Mouse (Mus musculus): ENCODE data around the gene Prr22.

The Prr22 gene

DNA sequence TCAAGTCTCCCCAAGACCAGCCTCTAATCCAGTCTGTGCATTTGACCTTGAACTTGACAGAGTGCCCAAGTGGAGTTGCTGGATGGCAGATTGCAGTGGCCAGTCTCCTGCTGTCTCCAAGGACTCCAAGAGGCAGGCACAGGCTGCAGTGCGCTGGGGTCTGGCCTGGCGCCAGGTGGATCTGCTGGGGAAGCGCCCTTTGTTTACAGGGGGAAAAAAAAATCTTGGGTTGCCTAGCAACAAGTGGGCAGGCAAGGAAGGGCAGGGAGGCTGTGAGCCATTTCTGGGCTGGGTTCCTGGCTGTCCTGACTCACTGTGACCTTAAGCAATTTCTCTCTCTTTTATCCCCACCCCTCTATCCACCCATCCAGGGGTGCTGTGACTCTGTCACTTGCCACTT, 40.2 kb downstream of the Prr22 start:
- DNase-seq: peak; percentile 46

DNA sequence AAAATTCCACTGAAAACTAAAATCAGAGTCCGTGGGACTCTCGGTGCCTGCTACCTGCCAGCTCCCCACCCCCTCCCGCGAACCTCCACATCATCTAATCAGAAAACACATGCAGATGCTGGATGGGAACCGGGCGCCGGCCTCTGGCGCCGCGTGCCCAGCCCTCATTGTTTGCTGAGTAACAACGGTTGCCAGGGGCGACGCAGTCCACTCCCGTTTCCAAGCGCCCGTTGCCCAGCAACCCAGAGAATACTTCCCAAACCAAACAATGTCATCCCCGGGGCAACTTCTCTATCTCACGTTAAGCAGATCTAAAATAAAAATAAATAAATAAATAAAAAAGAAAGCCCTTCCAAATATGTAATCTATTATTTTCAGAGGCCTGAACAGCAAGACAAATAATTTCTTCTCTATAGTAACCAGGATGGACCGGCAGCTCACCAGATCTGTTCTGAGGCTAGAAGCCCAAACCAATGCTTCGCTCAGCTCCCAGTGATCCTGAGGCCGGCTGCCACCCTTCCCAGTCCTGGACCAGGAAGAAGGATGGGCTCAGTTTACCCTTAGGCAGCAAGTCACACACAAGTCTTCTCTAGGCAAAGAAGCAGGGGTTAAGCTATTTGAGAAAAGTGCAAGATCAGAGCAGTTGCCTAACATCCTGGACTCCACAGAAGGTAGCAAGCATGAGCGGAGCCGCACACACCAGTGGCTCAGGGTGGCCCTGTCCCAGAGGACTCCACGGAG, 44.4 kb downstream of the Prr22 start:
- DNase-seq: peak; percentile 16

DNA sequence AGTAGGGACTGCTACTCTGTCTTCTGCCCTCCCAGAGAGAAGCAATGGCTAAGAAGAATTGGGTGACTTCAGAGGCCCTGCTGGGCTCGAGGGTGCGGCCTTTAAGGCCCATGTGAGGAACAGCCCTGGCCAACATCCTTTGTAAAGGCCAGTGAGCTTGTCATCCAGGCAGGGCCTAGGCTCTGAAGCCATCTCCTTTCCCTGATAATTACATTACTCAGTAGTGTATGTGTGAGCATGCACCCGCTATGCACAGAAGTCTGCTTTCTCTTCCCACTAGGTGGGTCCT, 45.0 kb downstream of the Prr22 start:
- DNase-seq: no peak

DNA sequence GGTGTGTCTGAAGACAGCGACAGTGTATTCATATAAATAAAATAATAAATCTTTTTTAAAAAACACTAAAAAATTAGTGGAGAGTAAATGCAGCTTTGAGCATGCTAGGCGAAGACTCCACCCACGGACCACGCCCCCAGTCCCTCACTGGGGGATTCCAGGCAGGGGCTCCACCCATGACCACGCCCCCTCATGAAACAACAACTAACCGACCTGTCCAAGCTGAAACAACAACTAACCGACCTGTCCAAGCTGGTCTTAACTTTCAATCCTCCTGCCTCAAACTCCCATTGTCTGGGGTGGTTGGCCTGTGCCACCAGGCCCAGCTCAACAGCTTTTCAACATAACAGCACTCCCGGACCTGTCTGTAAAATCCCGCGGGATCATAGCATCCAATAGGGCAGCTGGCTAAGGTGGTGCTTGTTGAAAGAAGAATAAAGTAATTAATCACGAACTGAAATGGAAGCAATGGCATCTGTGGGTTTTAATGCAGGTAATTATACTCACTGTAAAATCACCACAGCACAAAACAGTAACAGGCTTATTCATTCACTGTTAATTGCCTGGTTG, 48.1 kb downstream of the Prr22 start:
- DNase-seq: no peak

DNA sequence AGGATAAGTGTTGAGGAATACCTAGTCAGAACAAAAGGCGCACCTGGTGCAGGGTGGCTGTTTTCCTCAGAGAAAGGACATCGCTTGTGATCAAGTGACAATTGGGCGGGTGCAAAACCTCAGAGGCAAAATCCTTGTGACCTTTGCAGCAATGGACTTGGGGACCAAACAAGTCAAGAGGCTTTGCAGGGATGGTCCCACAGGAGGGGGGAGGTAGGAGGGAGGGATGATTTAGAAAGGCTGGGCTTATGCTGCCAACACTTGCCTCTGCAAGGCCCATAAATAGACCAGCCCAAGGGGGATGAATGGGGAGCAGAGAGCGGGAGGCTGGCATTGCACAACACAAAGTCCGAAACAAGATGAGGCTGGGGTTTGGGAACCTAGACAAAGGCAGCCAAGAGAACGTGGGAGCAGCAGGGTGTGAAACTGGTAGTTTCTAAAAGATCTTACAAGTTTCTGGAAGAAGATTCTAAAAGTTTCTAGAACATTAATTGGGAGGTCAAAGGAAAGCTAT, 49.0 kb downstream of the Prr22 start:
- no peak for DNase-seq

DNA sequence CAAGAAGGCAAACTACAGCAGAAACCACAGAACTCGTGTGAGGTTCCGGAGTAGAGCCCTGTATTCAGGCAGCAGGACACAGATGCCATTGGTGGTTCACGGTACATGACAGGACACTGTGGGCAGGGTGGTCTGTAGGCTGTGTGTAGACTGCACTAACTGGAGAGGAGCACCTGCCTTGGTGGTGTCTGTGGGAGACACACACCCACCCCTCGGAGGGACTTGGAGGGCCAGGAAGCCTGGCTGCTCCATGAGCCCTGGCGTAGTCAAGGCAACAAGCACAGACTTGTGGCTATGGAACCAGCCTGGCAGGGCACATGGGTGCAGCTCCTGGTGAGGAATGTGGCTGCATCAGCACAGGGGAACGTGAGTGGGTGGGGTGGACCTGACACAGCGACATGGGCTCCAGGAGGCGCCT, 49.7 kb downstream of the Prr22 start:
- no peak for DNase-seq
